Mouse (Mus musculus): Measurements from ENCODE around the gene Gm20605. TPM values are rescaled to one million over a fixed set of nuclear protein-coding genes. Genes with fewer than 3 reads are reported as not detected.
"Not testable (repeated sequence)": the region's sequence is repeated elsewhere in the genome, so short reads cannot be mapped to it uniquely, and the experiment has no call there.

The Gm20605 gene
- polyA plus RNA-seq, 2 experiments, result 7.4 to 16.8 TPM

GRCm38 (mm10) chr5:137613076-137613475 lies 15.9 kb upstream of the Gm20605 start:
- Histone ChIP-seq H3K27ac (replicated peaks; ENCODE audit: low read depth, low read length) (no peak overlapping the region), H3K4me1 (ENCODE audit: control insufficient read depth, insufficient read depth, low read length) (peaks cover 50% of the 10 kb centered on the region), H3K36me3 (ENCODE audit: control insufficient read depth, insufficient read depth, low read length) (no peaks in the 10 kb centered on the region), H3K4me2 (replicated peaks; ENCODE audit: low read depth, low read length, severe bottlenecking) (no peak overlapping the region), H3K27me3 (ENCODE audit: control insufficient read depth, insufficient read depth, low read length) (no peaks in the 10 kb centered on the region), H3K9me3 (ENCODE audit: control insufficient read depth, low read length) (no peaks in the 10 kb centered on the region), H3K9ac (ENCODE audit: low read depth, low read length, severe bottlenecking) (no peak overlapping the region), H3K4me3 (replicated peaks; ENCODE audit: low read length) (no peak overlapping the region)
- 69% methylated on average over 5 of the region's 5 CpGs for WGBS
- DNase-seq (ENCODE audit: low spot score), result no peak
- ATAC-seq (ENCODE audit: low FRiP score, low read depth), result no peak
- no peak for TF ChIP-seq POLR2A (IDR thresholded peaks at IDR 0.05; ENCODE audit: borderline replicate concordance, extremely low read depth, insufficient read depth, insufficient read length)

GRCm38 (mm10) chr5:137613550-137613949 lies 15.4 kb upstream of the Gm20605 start, which contains the start of gene Pcolce:
Gene Pcolce (minus strand): TSS chr5:137613784.
- Histone ChIP-seq H3K27ac (replicated peaks; ENCODE audit: low read depth, low read length) (no peak within 1 kb of the TSS), H3K9me3 (ENCODE audit: control insufficient read depth, low read length) (no peaks in the 10 kb centered on the region), H3K4me3 (replicated peaks; ENCODE audit: low read length) (no peak within 1 kb of the TSS), H3K4me1 (ENCODE audit: control insufficient read depth, insufficient read depth, low read length) (peaks cover 45% of the 10 kb centered on the region), H3K27me3 (ENCODE audit: control insufficient read depth, insufficient read depth, low read length) (no peaks in the 10 kb centered on the region), H3K9ac (ENCODE audit: low read depth, low read length, severe bottlenecking) (no peak within 1 kb of the TSS), H3K36me3 (ENCODE audit: control insufficient read depth, insufficient read depth, low read length) (no peaks in the 10 kb centered on the region), H3K4me2 (replicated peaks; ENCODE audit: low read depth, low read length, severe bottlenecking) (no peak within 1 kb of the TSS)
- no peak for TF ChIP-seq POLR2A (IDR thresholded peaks at IDR 0.05; ENCODE audit: borderline replicate concordance, extremely low read depth, insufficient read depth, insufficient read length)
- ATAC-seq (ENCODE audit: low FRiP score, low read depth) (no peak), DNase-seq (ENCODE audit: low spot score) (no peak)
- WGBS, result 53% methylated on average over 11 of the region's 11 CpGs

- H3K9me3 ChIP-seq (ENCODE audit: control insufficient read depth, low read length); DNase-seq (ENCODE audit: low spot score); H3K27ac ChIP-seq (replicated peaks; ENCODE audit: low read depth, low read length); H3K27me3 ChIP-seq (ENCODE audit: control insufficient read depth, insufficient read depth, low read length); H3K4me2 ChIP-seq (replicated peaks; ENCODE audit: low read depth, low read length, severe bottlenecking); H3K36me3 ChIP-seq (ENCODE audit: control insufficient read depth, insufficient read depth, low read length); H3K9ac ChIP-seq (ENCODE audit: low read depth, low read length, severe bottlenecking); ATAC-seq (ENCODE audit: low FRiP score, low read depth); H3K4me3 ChIP-seq (replicated peaks; ENCODE audit: low read length): not testable (repeated sequence)
- WGBS, result 88% methylated on average over 2 of the region's 2 CpGs
- H3K4me1 ChIP-seq (ENCODE audit: control insufficient read depth, insufficient read depth, low read length), result peaks cover 31% of the 10 kb centered on the region
Measured at GRCm38 (mm10) chr5:137614921-137615320, 14.1 kb upstream of the Gm20605 start.

GRCm38 (mm10) chr5:137615347-137615746 lies 13.6 kb upstream of the Gm20605 start:
- Histone ChIP-seq H3K4me2 (replicated peaks; ENCODE audit: low read depth, low read length, severe bottlenecking) (no peak overlapping the region), H3K27ac (replicated peaks; ENCODE audit: low read depth, low read length) (no peak overlapping the region), H3K27me3 (ENCODE audit: control insufficient read depth, insufficient read depth, low read length) (no peaks in the 10 kb centered on the region), H3K4me3 (replicated peaks; ENCODE audit: low read length) (no peak overlapping the region), H3K9me3 (ENCODE audit: control insufficient read depth, low read length) (no peaks in the 10 kb centered on the region), H3K36me3 (ENCODE audit: control insufficient read depth, insufficient read depth, low read length) (no peaks in the 10 kb centered on the region), H3K9ac (ENCODE audit: low read depth, low read length, severe bottlenecking) (no peak overlapping the region), H3K4me1 (ENCODE audit: control insufficient read depth, insufficient read depth, low read length) (peaks cover 27% of the 10 kb centered on the region)
- DNase-seq (ENCODE audit: low spot score) (no peak), ATAC-seq (ENCODE audit: low FRiP score, low read depth) (no peak)
- TF ChIP-seq POLR2A (IDR thresholded peaks at IDR 0.05; ENCODE audit: borderline replicate concordance, extremely low read depth, insufficient read depth, insufficient read length), result no peak
- WGBS, result 94% methylated on average over 7 of the region's 7 CpGs

GRCm38 (mm10) chr5:137623937-137624530 lies 4.9 kb upstream of the Gm20605 start:
- no peak for TF ChIP-seq POLR2A (IDR thresholded peaks at IDR 0.05; ENCODE audit: borderline replicate concordance, extremely low read depth, insufficient read depth, insufficient read length)
- Histone ChIP-seq H3K9me3 (ENCODE audit: control insufficient read depth, low read length) (no peaks in the 10 kb centered on the region), H3K9ac (ENCODE audit: low read depth, low read length, severe bottlenecking) (no peak overlapping the region), H3K4me3 (replicated peaks; ENCODE audit: low read length) (no peak overlapping the region), H3K27me3 (ENCODE audit: control insufficient read depth, insufficient read depth, low read length) (no peaks in the 10 kb centered on the region), H3K4me1 (ENCODE audit: control insufficient read depth, insufficient read depth, low read length) (peaks cover 4% of the 10 kb centered on the region; the same call in 1 of the 2 replicates), H3K4me2 (replicated peaks; ENCODE audit: low read depth, low read length, severe bottlenecking) (no peak overlapping the region), H3K36me3 (ENCODE audit: control insufficient read depth, insufficient read depth, low read length) (no peaks in the 10 kb centered on the region), H3K27ac (replicated peaks; ENCODE audit: low read depth, low read length) (no peak overlapping the region)
- 85% methylated on average over 11 of the region's 11 CpGs for WGBS
- no peak for ATAC-seq (ENCODE audit: low FRiP score, low read depth)
- DNase-seq (ENCODE audit: low spot score), result no peak
